ENCODE assay signal across 15 mouse cellular contexts in the genomic region with DNA sequence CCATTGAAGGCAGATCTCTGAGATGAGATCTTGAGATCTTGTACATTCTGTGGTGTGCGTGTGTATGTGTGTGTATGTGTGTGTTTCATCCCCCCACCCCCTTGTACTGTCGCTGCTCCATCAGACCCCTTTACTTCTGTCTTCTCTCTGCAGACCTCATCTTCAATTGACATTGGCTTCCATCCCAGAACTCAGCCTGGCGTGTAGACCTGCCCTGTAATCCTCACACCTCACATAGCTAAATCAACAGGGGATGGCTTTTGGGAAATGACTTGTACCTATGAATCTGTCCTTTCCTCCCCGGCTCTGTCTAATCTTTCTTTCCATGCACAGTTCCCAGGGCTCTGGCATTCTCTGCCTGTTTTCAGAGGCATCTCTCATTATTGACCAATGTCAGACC.
"Had no signal": no experiment of that assay in that cellular context is flagged by ENCODE, and none has a peak within 500 bp of the region (broad histone marks: within the 10 kb centered on the region; RNA-seq: fewer than 3 reads in every experiment).

No protein-coding gene starts in this region.

- DNase-seq: kidney, adult 8-10 months; kidney, postnatal 25 days; lung, postnatal 14 days; retina, postnatal 1 day; right cerebral cortex, postnatal 4 days; thymus, adult 2 months; thymus, postnatal 25 days had no signal

- H3K4me2 ChIP-seq: limb, embryonic 13.5 days; lung, embryonic 15.5 days; midbrain, embryonic 13.5 days; neural tube, embryonic 12.5 days; stomach, embryonic 15.5 days had no signal

- H3K4me1 ChIP-seq: lung, embryonic 15.5 days; stomach, embryonic 15.5 days had no signal

- H3K9ac ChIP-seq: limb, embryonic 13.5 days; lung, embryonic 15.5 days; midbrain, embryonic 13.5 days; neural tube, embryonic 12.5 days; stomach, embryonic 15.5 days had no signal

- H3K4me3 ChIP-seq: limb, embryonic 13.5 days; lung, embryonic 15.5 days; megakaryocyte, embryonic 14.5 days; midbrain, embryonic 13.5 days; neural tube, embryonic 12.5 days; stomach, embryonic 15.5 days had no signal

- H3K27me3 ChIP-seq: limb, embryonic 13.5 days; lung, embryonic 15.5 days; megakaryocyte, embryonic 14.5 days; midbrain, embryonic 13.5 days; neural tube, embryonic 12.5 days; stomach, embryonic 15.5 days had no signal

- H3K9me3 ChIP-seq: limb, embryonic 13.5 days; lung, embryonic 15.5 days; megakaryocyte, embryonic 14.5 days; midbrain, embryonic 13.5 days; neural tube, embryonic 12.5 days; stomach, embryonic 15.5 days had no signal

- H3K36me3 ChIP-seq: limb, embryonic 13.5 days; lung, embryonic 15.5 days; midbrain, embryonic 13.5 days; neural tube, embryonic 12.5 days; stomach, embryonic 15.5 days had no signal

- H3K27ac ChIP-seq: limb, embryonic 13.5 days; lung, embryonic 15.5 days; macrophage; midbrain, embryonic 13.5 days; neural tube, embryonic 12.5 days; stomach, embryonic 15.5 days had no signal

- ATAC-seq: intestine, postnatal 0 days; midbrain, embryonic 13.5 days had no signal
